Mouse (Mus musculus) limb, embryonic 11.5 days (tissue): ENCODE data around the gene Trim45. TPM values are rescaled to one million over a fixed set of nuclear protein-coding genes. Genes with fewer than 3 reads are reported as not detected.
A peak's percentile ranks its signal among the peaks of the same experiment; 100 is the strongest.

Experiments used
- ATAC-seq: fragments of 200-750 bp; cut with Nextera tagmentation; 2 replicates; pipeline ENCODE4 v1.8.0; 2017; ENCODE audit warnings: low read depth; ENCODE audit not compliant: insufficient number of reproducible peaks, low FRiP score, low TSS enrichment
- DNase-seq: peaks from one replicate; pipeline ENCODE4 v3.0.0-alpha.2; 2015; ENCODE audit warnings: low spot score
- H3K27ac ChIP-seq: fragments of 300-500 bp; sonication (generic); replicated peaks from 2 replicates; pipeline ENCODE4 v1.5.1; 2014; ENCODE audit warnings: low read depth, mild to moderate bottlenecking, low read length
- H3K27me3 ChIP-seq: fragments of 300-500 bp; sonication (generic); 2 replicates; pipeline ENCODE4 v1.6.1; 2014; ENCODE audit warnings: mild to moderate bottlenecking, low read length, mixed read lengths; ENCODE audit not compliant: control insufficient read depth, insufficient read depth
- H3K36me3 ChIP-seq: fragments of 300-500 bp; sonication (generic); 2 replicates; pipeline ENCODE4 v1.6.1; 2014; ENCODE audit warnings: mild to moderate bottlenecking, low read length, moderate library complexity, mixed read lengths; ENCODE audit not compliant: control insufficient read depth, insufficient read depth
- H3K4me1 ChIP-seq: fragments of 300-500 bp; sonication (generic); 2 replicates; pipeline ENCODE4 v1.6.1; 2014; ENCODE audit warnings: low read length, mixed read lengths; ENCODE audit not compliant: control insufficient read depth, insufficient read depth
- H3K4me2 ChIP-seq: fragments of 300-500 bp; sonication (generic); 2 replicates; pipeline ENCODE4 v1.6.1; 2014; ENCODE audit warnings: low read depth, mild to moderate bottlenecking, moderate library complexity; ENCODE audit not compliant: severe bottlenecking
- H3K4me3 ChIP-seq: fragments of 300-500 bp; sonication (generic); 2 replicates; pipeline ENCODE4 v1.5.1; 2014; ENCODE audit warnings: low read depth, low read length
- H3K9ac ChIP-seq: fragments of 300-500 bp; sonication (generic); 2 replicates; pipeline ENCODE4 v1.6.1; 2014; ENCODE audit warnings: mild to moderate bottlenecking, low read length
- H3K9me3 ChIP-seq: fragments of 300-500 bp; sonication (generic); 2 replicates; pipeline ENCODE4 v1.6.1; 2016; ENCODE audit warnings: low read length; ENCODE audit not compliant: control insufficient read depth
- whole genome bisulfite sequencing: fragments of 180-500 bp; shearing (Covaris S2); extraction: QIAGEN DNeasy Blood & Tissue Kit; methylation state at CpG from one replicate; pipeline ENCODE4 v1.1.7; 2014; 5-methylcytosine and 5-hydroxymethylcytosine counted together
- polyA plus RNA-seq: library from polyadenylated mRNA; unstranded; fragments of >200 nt; fragmentation: Nextera tagmentation; extraction: Ambion mirVana; gene quantifications from 2 replicates; pipeline ENCODE4 v1.2.1, GENCODE M21; 2014

Gene Trim45
- polyA plus RNA-seq, 1 experiment from 2014 or later, result 7.6 TPM

DNA sequence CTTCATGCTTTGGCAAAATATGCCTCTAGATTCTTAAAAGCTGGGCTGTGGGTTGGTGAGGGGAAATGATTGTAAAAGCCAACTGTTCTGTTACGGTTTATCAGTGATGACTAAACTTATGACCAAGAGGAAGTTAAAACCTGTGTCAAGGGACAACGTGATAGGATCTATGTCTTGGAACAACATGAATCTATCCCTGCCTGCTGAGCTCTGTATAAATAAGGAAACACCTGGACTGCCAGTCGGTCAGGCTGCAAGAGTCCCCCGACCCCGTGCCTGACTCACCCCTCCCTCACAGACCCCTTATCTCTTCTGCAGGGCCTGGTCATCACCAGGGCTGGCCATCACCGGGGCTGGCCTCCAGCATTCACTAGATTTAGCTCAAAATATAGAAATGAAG is 15.9 kb upstream of the Trim45 start:
- no peak for ATAC-seq
- no peak overlapping the region for H3K4me3 ChIP-seq
- H3K9ac ChIP-seq, result no peak overlapping the region
- WGBS, result 72% methylated on average over 6 of the region's 6 CpGs
- DNase-seq, result no peak
- H3K4me2 ChIP-seq, result no peak overlapping the region
- H3K27ac ChIP-seq, result no peak overlapping the region
- H3K36me3 ChIP-seq, result no peaks in the 10 kb centered on the region
- H3K27me3 ChIP-seq, result no peaks in the 10 kb centered on the region
- no peaks in the 10 kb centered on the region for H3K4me1 ChIP-seq
- no peaks in the 10 kb centered on the region for H3K9me3 ChIP-seq

DNA sequence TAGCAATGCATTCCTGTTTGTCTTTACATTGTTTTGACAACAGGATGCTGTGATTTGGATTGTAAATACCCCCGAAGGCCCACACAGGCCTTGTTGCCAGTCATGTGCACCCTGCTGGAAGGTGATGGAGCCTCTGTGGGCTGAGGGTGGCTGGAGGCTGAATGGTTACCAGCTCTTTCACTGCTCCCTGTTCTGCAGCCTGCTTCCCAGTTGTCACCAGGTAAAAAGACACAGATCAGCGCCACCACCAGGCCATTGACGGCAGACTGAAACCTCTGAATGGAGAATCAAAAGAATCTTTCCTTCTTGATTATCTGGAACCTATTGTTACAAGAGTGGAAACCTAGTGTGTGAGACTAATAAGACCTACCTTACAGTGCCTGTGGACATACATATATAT is 15.1 kb upstream of the Trim45 start:
- Histone ChIP-seq H3K9me3 (no peaks in the 10 kb centered on the region), H3K4me3 (no peak overlapping the region), H3K9ac (no peak overlapping the region), H3K4me1 (no peaks in the 10 kb centered on the region), H3K27me3 (no peaks in the 10 kb centered on the region), H3K27ac (no peak overlapping the region), H3K4me2 (no peak overlapping the region), H3K36me3 (no peaks in the 10 kb centered on the region)
- ATAC-seq (no peak), DNase-seq (no peak)
- 33% methylated on average over 3 of the region's 3 CpGs for WGBS

- DNase-seq (no peak), ATAC-seq (peak; percentile 74; the same call in 1 of the 2 replicates)
- no peaks in the 10 kb centered on the region for H3K4me1 ChIP-seq
- H3K36me3 ChIP-seq, result no peaks in the 10 kb centered on the region
- H3K27ac ChIP-seq, result no peak overlapping the region
- 56% methylated on average over 6 of the region's 6 CpGs for WGBS
- no peak overlapping the region for H3K4me2 ChIP-seq
- H3K4me3 ChIP-seq, result no peak overlapping the region
- no peak overlapping the region for H3K9ac ChIP-seq
- H3K9me3 ChIP-seq, result no peaks in the 10 kb centered on the region
- H3K27me3 ChIP-seq, result no peaks in the 10 kb centered on the region
Measured at GRCm38 (mm10) chr3:100908594-100908993, 13.4 kb upstream of the Trim45 start.

GRCm38 (mm10) chr3:100910621-100911020 is 11.4 kb upstream of the Trim45 start:
- Histone ChIP-seq H3K4me3 (no peak overlapping the region), H3K9ac (no peak overlapping the region), H3K27me3 (no peaks in the 10 kb centered on the region), H3K4me1 (no peaks in the 10 kb centered on the region), H3K27ac (no peak overlapping the region), H3K4me2 (no peak overlapping the region), H3K36me3 (no peaks in the 10 kb centered on the region), H3K9me3 (no peaks in the 10 kb centered on the region)
- ATAC-seq (no peak), DNase-seq (no peak)
- WGBS, result 57% methylated on average over 5 of the region's 5 CpGs

DNA sequence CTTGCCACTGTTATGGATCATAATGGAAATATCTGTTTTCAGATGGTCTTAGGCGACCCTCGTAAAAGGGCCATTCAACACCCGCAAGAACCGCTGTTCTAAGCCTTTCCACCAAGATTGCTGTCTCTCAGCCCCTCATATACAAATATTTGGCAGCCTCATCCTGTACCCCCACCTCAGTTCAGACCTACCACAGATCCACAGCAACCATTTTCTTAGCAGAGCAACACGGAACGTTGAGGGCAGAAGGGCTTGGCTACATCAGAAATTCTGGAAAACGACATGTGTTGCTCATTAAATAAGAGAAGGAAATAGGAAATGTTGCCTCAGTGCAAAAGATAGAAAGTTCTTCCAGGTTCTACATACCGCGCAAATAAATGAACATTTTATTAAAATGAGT is 11.0 kb upstream of the Trim45 start:
- H3K4me3 ChIP-seq, result no peak overlapping the region
- DNase-seq, result no peak
- H3K36me3 ChIP-seq, result no peaks in the 10 kb centered on the region
- no peak for ATAC-seq
- no peaks in the 10 kb centered on the region for H3K27me3 ChIP-seq
- no peaks in the 10 kb centered on the region for H3K4me1 ChIP-seq
- no peak overlapping the region for H3K9ac ChIP-seq
- H3K27ac ChIP-seq, result no peak overlapping the region
- no peak overlapping the region for H3K4me2 ChIP-seq
- WGBS, result 64% methylated on average over 9 of the region's 9 CpGs
- no peaks in the 10 kb centered on the region for H3K9me3 ChIP-seq

DNA sequence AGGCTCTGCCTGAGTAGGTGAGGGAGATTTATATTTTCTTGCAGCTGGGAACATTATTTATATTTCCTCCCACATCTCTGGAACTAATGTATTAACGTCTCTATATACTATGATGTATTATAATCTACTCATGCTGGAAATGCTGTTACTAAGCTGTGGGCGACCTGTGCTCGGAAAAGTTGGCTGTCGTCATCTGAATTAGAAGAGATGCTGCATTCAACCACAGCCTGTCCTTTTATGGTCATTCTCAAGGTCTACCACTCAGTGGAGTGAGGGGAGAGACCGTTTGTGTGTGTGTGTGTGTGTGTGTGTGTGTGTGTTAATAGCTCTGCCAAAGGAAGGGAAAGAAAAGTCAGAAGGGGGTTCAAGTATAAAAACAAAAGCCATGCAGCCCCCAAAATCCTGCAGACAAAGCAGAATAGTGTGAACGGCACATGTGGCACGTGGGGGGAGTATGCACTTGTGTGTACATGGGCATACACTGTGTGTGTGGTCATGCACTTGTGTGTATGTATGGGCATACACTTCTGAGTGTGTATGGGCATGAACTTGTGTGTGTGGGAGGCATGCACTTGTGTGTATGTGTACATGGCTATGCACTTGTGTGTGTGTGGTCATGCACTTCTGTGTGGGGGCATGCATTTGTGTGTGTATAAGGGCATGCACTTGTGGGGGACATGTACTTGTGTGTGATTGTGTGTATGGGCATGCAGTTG is 10.3 kb upstream of the Trim45 start:
- Histone ChIP-seq H3K4me3 (no peak overlapping the region), H3K27me3 (no peaks in the 10 kb centered on the region), H3K4me2 (no peak overlapping the region), H3K4me1 (no peaks in the 10 kb centered on the region), H3K9ac (no peak overlapping the region), H3K9me3 (no peaks in the 10 kb centered on the region), H3K27ac (0 out of 2 replicates have a peak overlapping the region, but pooled peaks have one; percentile 30), H3K36me3 (no peaks in the 10 kb centered on the region)
- WGBS, result 70% methylated on average over 7 of the region's 7 CpGs
- ATAC-seq, result peak; percentile 15; the same call in 1 of the 2 replicates
- no peak for DNase-seq

DNA sequence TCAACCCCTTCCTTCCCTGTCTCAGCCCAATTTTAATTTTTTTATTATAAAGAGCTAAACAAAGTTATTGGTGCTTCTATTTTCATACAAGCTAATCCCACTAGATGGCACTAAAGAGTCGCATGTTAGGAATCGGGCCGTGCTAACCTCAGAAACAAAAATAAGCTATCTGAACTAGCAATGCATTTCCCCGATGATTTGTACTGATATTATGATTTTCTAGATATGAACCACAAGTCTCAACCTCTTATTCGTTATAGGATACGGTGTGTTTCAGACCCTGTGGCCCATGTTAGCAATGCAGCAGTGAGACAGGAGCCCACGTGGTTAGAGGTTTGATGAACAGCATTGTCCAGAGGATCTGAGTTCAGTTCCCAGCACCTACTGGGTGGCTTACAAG is 5.2 kb upstream of the Trim45 start:
- Histone ChIP-seq H3K4me3 (no peak overlapping the region), H3K27ac (no peak overlapping the region), H3K4me2 (no peak overlapping the region), H3K9ac (no peak overlapping the region), H3K27me3 (no peaks in the 10 kb centered on the region), H3K36me3 (no peaks in the 10 kb centered on the region), H3K9me3 (no peaks in the 10 kb centered on the region), H3K4me1 (0 out of 2 replicates have a peak, but pooled peaks cover 2% of the 10 kb centered on the region)
- no peak for ATAC-seq
- 27% methylated on average over 7 of the region's 7 CpGs for WGBS
- DNase-seq, result no peak

GRCm38 (mm10) chr3:100920611-100921140 is 1.3 kb upstream of the Trim45 start:
- DNase-seq, result no peak
- H3K9ac ChIP-seq, result no peak overlapping the region
- WGBS, result 78% methylated on average over 9 of the region's 9 CpGs
- H3K27me3 ChIP-seq, result no peaks in the 10 kb centered on the region
- no peak overlapping the region for H3K4me3 ChIP-seq
- no peak for ATAC-seq
- no peaks in the 10 kb centered on the region for H3K9me3 ChIP-seq
- no peak overlapping the region for H3K4me2 ChIP-seq
- peaks cover 8% of the 10 kb centered on the region; the same call in 1 of the 2 replicates for H3K4me1 ChIP-seq
- H3K36me3 ChIP-seq, result no peaks in the 10 kb centered on the region
- no peak overlapping the region for H3K27ac ChIP-seq
